Mouse (Mus musculus): ENCODE measurements around the gene Tatdn2. TPM values are rescaled to one million over a fixed set of nuclear protein-coding genes. Genes with fewer than 3 reads are reported as not detected.
"Not testable (repeated sequence)": the region's sequence is repeated elsewhere in the genome, so short reads cannot be mapped to it uniquely, and the experiment has no call there.

Tatdn2 gene
- total and polyA plus RNA-seq, 3 experiments, result 20.9 to 72.0 (median 33.1) TPM

DNA sequence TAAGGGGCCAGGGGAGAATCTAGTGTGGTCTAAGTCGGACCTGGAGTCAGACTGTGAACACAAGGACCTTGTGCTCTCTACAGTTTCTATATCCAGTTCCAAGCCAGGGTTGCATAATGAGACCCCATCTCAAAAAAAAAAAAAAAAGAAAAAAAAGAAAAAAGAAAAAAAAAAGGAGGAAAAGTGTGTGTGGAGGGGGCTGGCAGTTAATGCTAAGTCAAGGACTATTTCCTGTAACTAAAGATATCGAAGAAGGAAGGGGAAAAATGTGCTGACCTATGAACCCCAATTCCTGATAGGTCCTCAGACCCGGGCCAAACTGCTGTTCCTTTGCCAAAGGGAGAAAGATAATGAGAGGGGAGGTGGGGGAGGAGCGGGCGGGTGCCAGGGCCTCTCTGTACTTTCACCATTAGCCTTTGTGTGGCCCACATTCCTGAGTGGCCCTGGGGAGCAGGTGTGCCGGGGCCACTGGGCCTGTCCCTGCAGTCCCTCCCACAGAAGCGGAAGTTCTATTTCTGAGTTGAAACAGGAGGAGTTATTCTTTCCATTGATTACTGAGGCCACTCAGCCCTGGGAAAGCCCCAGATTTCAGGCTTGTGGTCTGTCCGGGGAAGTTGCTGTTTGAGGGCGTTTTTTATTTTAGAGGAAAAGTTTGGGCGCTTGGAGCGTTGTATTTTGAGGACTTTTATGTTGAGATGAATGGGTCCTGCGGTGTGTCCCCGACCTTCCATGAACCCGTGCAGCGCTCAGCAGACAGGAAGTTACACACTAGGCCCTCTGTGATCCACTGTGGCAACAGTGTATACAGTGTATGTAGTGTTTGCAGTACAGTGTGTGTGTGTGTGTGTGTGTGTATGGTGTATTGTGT, 28.3 kb upstream of the Tatdn2 start:
- ATAC-seq (ENCODE audit: extremely low read depth, insufficient number of reproducible peaks, low FRiP score, poor library complexity, severe bottlenecking), result no peak
- peaks cover 42% of the 10 kb centered on the region for H3K36me3 ChIP-seq (replicated peaks)
- H3K9me3 ChIP-seq (replicated peaks), result no peaks in the 10 kb centered on the region; the same call in 1 of the 2 replicates
- DNase-seq (ENCODE audit: low spot score), result no peak
- TF ChIP-seq GATA2 (IDR thresholded peaks at IDR 0.05; ENCODE audit: borderline replicate concordance, low read depth, low read length) (no peak), CTCF (IDR thresholded peaks at IDR 0.05; ENCODE audit: low read depth, low read length) (no peak), POLR2AphosphoS5 (IDR thresholded peaks at IDR 0.05; ENCODE audit: insufficient replicate concordance, low read depth, low read length) (no peak), TAL1 (conservative IDR thresholded peaks at IDR 0.05; ENCODE audit: low read depth, low read length) (no peak), GATA1 (IDR thresholded peaks at IDR 0.05; ENCODE audit: borderline replicate concordance, low read length) (no peak)
- H3K27me3 ChIP-seq (ENCODE audit: insufficient read depth, low read length), result no peaks in the 10 kb centered on the region
- peaks cover 7% of the 10 kb centered on the region; the same call in 1 of the 2 replicates for H3K4me1 ChIP-seq (ENCODE audit: insufficient read depth, low read depth, low read length)
- no peak overlapping the region for H3K4me3 ChIP-seq (ENCODE audit: low read depth, low read length)

DNA sequence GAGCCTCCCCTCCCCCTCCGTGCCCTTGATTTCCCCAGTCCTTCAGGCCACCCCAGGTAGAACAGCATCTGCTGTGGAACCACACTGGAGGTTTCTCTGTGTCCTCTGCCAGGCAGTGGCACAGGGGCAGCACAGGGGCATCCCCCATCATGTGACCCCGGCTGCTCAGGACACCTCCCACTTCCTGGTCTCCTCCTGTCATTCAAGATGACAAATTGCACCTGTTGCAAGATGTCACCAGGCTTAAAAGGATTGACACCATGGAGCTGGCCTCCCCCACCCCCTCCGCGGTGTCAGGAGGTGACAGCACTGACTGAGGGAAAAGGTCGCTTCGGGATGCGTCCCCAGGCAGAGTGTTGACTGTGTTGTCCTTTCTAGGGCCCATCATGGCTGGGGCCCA, 27.0 kb upstream of the Tatdn2 start:
- Histone ChIP-seq H3K9me3 (replicated peaks) (no peaks in the 10 kb centered on the region; the same call in 1 of the 2 replicates), H3K27me3 (ENCODE audit: insufficient read depth, low read length) (no peaks in the 10 kb centered on the region), H3K4me3 (ENCODE audit: low read depth, low read length) (no peak overlapping the region), H3K36me3 (replicated peaks) (peaks cover 45% of the 10 kb centered on the region), H3K4me1 (ENCODE audit: insufficient read depth, low read depth, low read length) (peaks cover 7% of the 10 kb centered on the region; the same call in 1 of the 2 replicates)
- DNase-seq (ENCODE audit: low spot score) (no peak), ATAC-seq (ENCODE audit: extremely low read depth, insufficient number of reproducible peaks, low FRiP score, poor library complexity, severe bottlenecking) (no peak)
- no peak for TF ChIP-seq TAL1 (conservative IDR thresholded peaks at IDR 0.05; ENCODE audit: low read depth, low read length)
- no peak for TF ChIP-seq CTCF (IDR thresholded peaks at IDR 0.05; ENCODE audit: low read depth, low read length)
- TF ChIP-seq POLR2AphosphoS5 (IDR thresholded peaks at IDR 0.05; ENCODE audit: insufficient replicate concordance, low read depth, low read length), result no peak
- TF ChIP-seq GATA2 (IDR thresholded peaks at IDR 0.05; ENCODE audit: borderline replicate concordance, low read depth, low read length), result no peak
- no peak for TF ChIP-seq GATA1 (IDR thresholded peaks at IDR 0.05; ENCODE audit: borderline replicate concordance, low read length)

DNA sequence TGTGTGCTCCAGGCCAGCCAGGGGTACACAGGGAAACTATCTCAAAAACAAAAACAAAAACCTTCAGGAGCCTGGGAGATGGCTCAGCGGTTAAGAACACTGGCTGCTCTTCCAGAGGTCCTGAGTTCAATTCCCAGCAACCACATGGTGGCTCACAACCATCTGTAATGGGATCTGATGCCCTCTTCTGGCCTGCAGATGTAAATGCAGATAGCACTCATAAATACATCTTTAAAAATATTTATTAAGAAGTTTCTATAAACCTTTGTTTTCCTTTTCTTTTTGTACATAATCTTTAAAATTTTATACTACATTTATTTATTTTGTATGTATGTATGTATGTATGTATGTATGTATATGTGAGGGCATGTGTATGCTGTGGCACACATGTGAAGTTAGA, 24.8 kb upstream of the Tatdn2 start:
- H3K4me3 ChIP-seq (ENCODE audit: low read depth, low read length); ATAC-seq (ENCODE audit: extremely low read depth, insufficient number of reproducible peaks, low FRiP score, poor library complexity, severe bottlenecking); DNase-seq (ENCODE audit: low spot score); H3K9me3 ChIP-seq (replicated peaks); H3K27me3 ChIP-seq (ENCODE audit: insufficient read depth, low read length): not testable (repeated sequence)
- peaks cover 12% of the 10 kb centered on the region; the same call in 1 of the 2 replicates for H3K4me1 ChIP-seq (ENCODE audit: insufficient read depth, low read depth, low read length)
- peaks cover 45% of the 10 kb centered on the region for H3K36me3 ChIP-seq (replicated peaks)

- TF ChIP-seq GATA2 (IDR thresholded peaks at IDR 0.05; ENCODE audit: borderline replicate concordance, low read depth, low read length), result no peak
- no peak for TF ChIP-seq TAL1 (conservative IDR thresholded peaks at IDR 0.05; ENCODE audit: low read depth, low read length)
- no peak for TF ChIP-seq GATA1 (IDR thresholded peaks at IDR 0.05; ENCODE audit: borderline replicate concordance, low read length)
- TF ChIP-seq CTCF (IDR thresholded peaks at IDR 0.05; ENCODE audit: low read depth, low read length), result no peak
- TF ChIP-seq POLR2AphosphoS5 (IDR thresholded peaks at IDR 0.05; ENCODE audit: insufficient replicate concordance, low read depth, low read length), result no peak
- no peaks in the 10 kb centered on the region; the same call in 1 of the 2 replicates for H3K9me3 ChIP-seq (replicated peaks)
- DNase-seq (ENCODE audit: low spot score) (no peak), ATAC-seq (ENCODE audit: extremely low read depth, insufficient number of reproducible peaks, low FRiP score, poor library complexity, severe bottlenecking) (no peak)
- peaks cover 17% of the 10 kb centered on the region; the same call in 1 of the 2 replicates for H3K4me1 ChIP-seq (ENCODE audit: insufficient read depth, low read depth, low read length)
- no peaks in the 10 kb centered on the region for H3K27me3 ChIP-seq (ENCODE audit: insufficient read depth, low read length)
- H3K36me3 ChIP-seq (replicated peaks), result peaks cover 41% of the 10 kb centered on the region
- no peak overlapping the region for H3K4me3 ChIP-seq (ENCODE audit: low read depth, low read length)
These were observed 23.9 kb upstream of the Tatdn2 start for GRCm38 (mm10) chr6:113672989-113673388.

DNA sequence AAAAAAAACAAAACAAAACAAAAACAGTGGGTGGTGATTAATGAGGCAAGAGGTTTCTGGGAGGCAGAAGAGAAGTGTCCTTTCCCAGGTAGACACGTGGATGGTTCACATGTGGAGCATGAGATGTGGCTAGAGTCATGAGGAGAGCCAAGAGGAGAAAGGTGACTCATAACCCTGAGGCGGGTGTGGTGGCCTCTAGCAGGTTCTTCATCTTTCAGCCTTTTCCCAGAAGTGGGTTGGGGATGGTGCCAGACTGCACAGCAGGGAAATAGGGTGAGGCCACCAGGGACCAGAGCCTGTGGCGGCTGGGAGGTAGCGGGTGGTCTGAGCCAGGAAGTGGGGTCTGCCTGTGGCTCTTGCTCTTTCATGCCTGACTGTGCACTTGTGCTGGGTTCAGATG, 21.6 kb upstream of the Tatdn2 start:
- TF ChIP-seq CTCF (IDR thresholded peaks at IDR 0.05; ENCODE audit: low read depth, low read length) (no peak), GATA2 (IDR thresholded peaks at IDR 0.05; ENCODE audit: borderline replicate concordance, low read depth, low read length) (no peak), GATA1 (IDR thresholded peaks at IDR 0.05; ENCODE audit: borderline replicate concordance, low read length) (no peak), POLR2AphosphoS5 (IDR thresholded peaks at IDR 0.05; ENCODE audit: insufficient replicate concordance, low read depth, low read length) (no peak), TAL1 (conservative IDR thresholded peaks at IDR 0.05; ENCODE audit: low read depth, low read length) (no peak)
- H3K36me3 ChIP-seq (replicated peaks), result peaks cover 44% of the 10 kb centered on the region
- H3K4me3 ChIP-seq (ENCODE audit: low read depth, low read length), result no peak overlapping the region
- no peak for DNase-seq (ENCODE audit: low spot score)
- no peaks in the 10 kb centered on the region; the same call in 1 of the 2 replicates for H3K9me3 ChIP-seq (replicated peaks)
- no peaks in the 10 kb centered on the region for H3K27me3 ChIP-seq (ENCODE audit: insufficient read depth, low read length)
- peaks cover 20% of the 10 kb centered on the region for H3K4me1 ChIP-seq (ENCODE audit: insufficient read depth, low read depth, low read length)
- peak; percentile 22; the same call in 1 of the 2 replicates for ATAC-seq (ENCODE audit: extremely low read depth, insufficient number of reproducible peaks, low FRiP score, poor library complexity, severe bottlenecking)

DNA sequence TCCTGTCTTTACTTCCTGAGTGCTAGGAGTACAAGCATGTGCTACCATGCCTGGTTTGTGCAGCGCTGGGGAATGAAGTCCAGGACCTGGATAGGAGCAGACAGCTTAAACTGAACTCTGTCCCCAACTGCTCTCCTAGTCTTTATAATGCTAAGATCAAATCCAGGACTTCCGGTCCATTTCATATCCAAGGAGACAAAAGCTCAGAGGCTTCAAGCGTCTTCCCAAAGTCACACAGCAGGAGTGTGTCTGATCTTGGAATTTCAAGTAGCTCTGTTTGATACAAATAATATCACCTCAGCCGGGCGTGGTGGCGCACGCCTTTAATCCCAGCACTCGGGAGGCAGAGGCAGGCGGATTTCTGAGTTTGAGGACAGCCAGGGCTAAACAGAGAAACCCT, 20.9 kb upstream of the Tatdn2 start:
- H3K27me3 ChIP-seq (ENCODE audit: insufficient read depth, low read length), result no peaks in the 10 kb centered on the region
- H3K4me1 ChIP-seq (ENCODE audit: insufficient read depth, low read depth, low read length), result peaks cover 22% of the 10 kb centered on the region
- DNase-seq (ENCODE audit: low spot score), result no peak
- ATAC-seq (ENCODE audit: extremely low read depth, insufficient number of reproducible peaks, low FRiP score, poor library complexity, severe bottlenecking), result no peak
- H3K9me3 ChIP-seq (replicated peaks), result no peaks in the 10 kb centered on the region; the same call in 1 of the 2 replicates
- H3K4me3 ChIP-seq (ENCODE audit: low read depth, low read length), result no peak overlapping the region
- H3K36me3 ChIP-seq (replicated peaks), result peaks cover 43% of the 10 kb centered on the region
- TF ChIP-seq GATA2 (IDR thresholded peaks at IDR 0.05; ENCODE audit: borderline replicate concordance, low read depth, low read length), result no peak
- no peak for TF ChIP-seq TAL1 (conservative IDR thresholded peaks at IDR 0.05; ENCODE audit: low read depth, low read length)
- TF ChIP-seq CTCF (IDR thresholded peaks at IDR 0.05; ENCODE audit: low read depth, low read length), result no peak
- no peak for TF ChIP-seq GATA1 (IDR thresholded peaks at IDR 0.05; ENCODE audit: borderline replicate concordance, low read length)
- TF ChIP-seq POLR2AphosphoS5 (IDR thresholded peaks at IDR 0.05; ENCODE audit: insufficient replicate concordance, low read depth, low read length), result no peak

Measured in G1E (cell line).